Mouse (Mus musculus) liver, embryonic 15.5 days (tissue): ENCODE data around the gene Kcna1. TPM values are rescaled to one million over a fixed set of nuclear protein-coding genes. Genes with fewer than 3 reads are reported as not detected.

Experiments
- ATAC-seq: fragments of 200-750 bp; cut with Nextera tagmentation; 2 replicates; pipeline ENCODE4 v1.8.0; 2017; ENCODE audit warnings: moderate number of reproducible peaks, mild to moderate bottlenecking, moderate library complexity; ENCODE audit not compliant: insufficient read depth
- H3K27ac ChIP-seq: fragments of 300-500 bp; sonication (generic); replicated peaks from 2 replicates; pipeline ENCODE4 v1.5.1; 2015; ENCODE audit warnings: mild to moderate bottlenecking, inconsistent platforms
- H3K27me3 ChIP-seq: fragments of 300-500 bp; sonication (generic); 2 replicates; pipeline ENCODE4 v1.6.1; 2015; ENCODE audit warnings: mild to moderate bottlenecking, inconsistent platforms
- H3K36me3 ChIP-seq: fragments of 300-500 bp; sonication (generic); replicated peaks from 2 replicates; pipeline ENCODE4 v1.6.1; 2015; ENCODE audit warnings: moderate library complexity, mild to moderate bottlenecking, inconsistent platforms
- H3K4me1 ChIP-seq: fragments of 300-500 bp; sonication (generic); replicated peaks from 2 replicates; pipeline ENCODE4 v1.6.1; 2015; ENCODE audit warnings: inconsistent platforms
- H3K4me2 ChIP-seq: fragments of 300-500 bp; sonication (generic); 2 replicates; pipeline ENCODE4 v1.6.1; 2015; ENCODE audit warnings: moderate library complexity, mild to moderate bottlenecking, inconsistent platforms
- H3K4me3 ChIP-seq: fragments of 300-500 bp; sonication (generic); replicated peaks from 2 replicates; pipeline ENCODE4 v1.5.1; 2015; ENCODE audit warnings: mild to moderate bottlenecking, inconsistent platforms
- H3K9ac ChIP-seq: fragments of 300-500 bp; sonication (generic); 2 replicates; pipeline ENCODE4 v1.6.1; 2015; ENCODE audit warnings: moderate library complexity, mild to moderate bottlenecking, inconsistent platforms
- H3K9me3 ChIP-seq: fragments of 300-500 bp; sonication (generic); replicated peaks from 2 replicates; pipeline ENCODE4 v1.6.1; 2016; ENCODE audit warnings: inconsistent platforms
- WGBS: fragments of 180-500 bp; shearing (Covaris S2); methylation state at CpG from one replicate; pipeline ENCODE4 v1.1.7; 2015; ENCODE audit warnings: mixed read lengths; ENCODE audit not compliant: insufficient replicate concordance; 5-methylcytosine and 5-hydroxymethylcytosine counted together
- polyA plus RNA-seq: library from polyadenylated mRNA; unstranded; fragments of >200 nt; fragmentation: Nextera tagmentation; extraction: Ambion mirVana; gene quantifications from 2 replicates; pipeline ENCODE4 v1.2.1, GENCODE M21; 2015

Gene Kcna1
- polyA plus RNA-seq, 1 experiment from 2014 or later, result not detected

GRCm38 (mm10) chr6:126595805-126596629 is 50.2 kb downstream of the Kcna1 start:
- H3K4me3 ChIP-seq, result no peak overlapping the region
- no peaks in the 10 kb centered on the region for H3K4me1 ChIP-seq
- H3K4me2 ChIP-seq, result no peak overlapping the region
- no peak for ATAC-seq
- WGBS, result 66% methylated on average over 18 of the region's 18 CpGs
- no peak overlapping the region for H3K9ac ChIP-seq
- no peaks in the 10 kb centered on the region for H3K36me3 ChIP-seq
- no peak overlapping the region for H3K27ac ChIP-seq
- no peaks in the 10 kb centered on the region for H3K9me3 ChIP-seq
- H3K27me3 ChIP-seq, result no peaks in the 10 kb centered on the region

- WGBS, result 37% methylated on average over 5 of the region's 5 CpGs
- no peak for ATAC-seq
- Histone ChIP-seq H3K9me3 (no peaks in the 10 kb centered on the region), H3K36me3 (no peaks in the 10 kb centered on the region), H3K4me3 (no peak overlapping the region), H3K27me3 (no peaks in the 10 kb centered on the region), H3K9ac (no peak overlapping the region), H3K4me1 (no peaks in the 10 kb centered on the region), H3K4me2 (no peak overlapping the region), H3K27ac (no peak overlapping the region)
Measured at GRCm38 (mm10) chr6:126595130-126595529, 51.1 kb downstream of the Kcna1 start.

GRCm38 (mm10) chr6:126594365-126594764 is 51.8 kb downstream of the Kcna1 start:
- H3K9me3 ChIP-seq, result no peaks in the 10 kb centered on the region
- no peaks in the 10 kb centered on the region for H3K36me3 ChIP-seq
- H3K4me1 ChIP-seq, result no peaks in the 10 kb centered on the region
- no peak for ATAC-seq
- 65% methylated on average over 8 of the region's 8 CpGs for WGBS
- no peaks in the 10 kb centered on the region for H3K27me3 ChIP-seq
- H3K9ac ChIP-seq, result no peak overlapping the region
- no peak overlapping the region for H3K27ac ChIP-seq
- no peak overlapping the region for H3K4me2 ChIP-seq
- H3K4me3 ChIP-seq, result no peak overlapping the region

GRCm38 (mm10) chr6:126593336-126593735 is 52.8 kb downstream of the Kcna1 start:
- no peaks in the 10 kb centered on the region for H3K9me3 ChIP-seq
- no peaks in the 10 kb centered on the region for H3K36me3 ChIP-seq
- 51% methylated on average over 4 of the region's 4 CpGs for WGBS
- H3K27me3 ChIP-seq, result no peaks in the 10 kb centered on the region
- no peak for ATAC-seq
- H3K4me3 ChIP-seq, result no peak overlapping the region
- no peak overlapping the region for H3K4me2 ChIP-seq
- no peak overlapping the region for H3K9ac ChIP-seq
- H3K27ac ChIP-seq, result no peak overlapping the region
- H3K4me1 ChIP-seq, result no peaks in the 10 kb centered on the region

Other genes with a start within 250 kb of the Kcna1 start
- 0.09 and 0.13 TPM in 2 replicates for gene Kcna5, start 111.0 kb downstream of the Kcna1 start, polyA plus RNA-seq
- 0.10 and 0.16 TPM in 2 replicates for gene Kcna6, start 94.3 kb upstream of the Kcna1 start, polyA plus RNA-seq
- gene Ndufa9, start 202.8 kb upstream of the Kcna1 start, polyA plus RNA-seq, result 134 and 138 TPM in 2 replicates
- not detected in 2 replicates for gene Akap3, start 206.7 kb upstream of the Kcna1 start, polyA plus RNA-seq